Mouse (Mus musculus) A20 (cell line): ENCODE data around the gene Spty2d1.

Experiments
- DNase-seq: peaks from one replicate; pipeline ENCODE4 v3.0.0-alpha.2; 2011; ENCODE audit warnings: low read depth, low spot score

Spty2d1 gene

GRCm38 (mm10) chr7:47020956-47021355, 12.7 kb upstream of the Spty2d1 start:
- DNase-seq: no peak

- no peak for DNase-seq
Measured at GRCm38 (mm10) chr7:47019641-47020040, 11.4 kb upstream of the Spty2d1 start.

- DNase-seq: no peak
Measured at GRCm38 (mm10) chr7:47017146-47017545, 8.9 kb upstream of the Spty2d1 start.

GRCm38 (mm10) chr7:47016602-47017001, 8.4 kb upstream of the Spty2d1 start:
- DNase-seq: peak; percentile 19

GRCm38 (mm10) chr7:47015390-47016065, 7.3 kb upstream of the Spty2d1 start:
- DNase-seq: peak; percentile 81

GRCm38 (mm10) chr7:47014564-47015389, 6.6 kb upstream of the Spty2d1 start:
- peak; percentile 46 for DNase-seq

GRCm38 (mm10) chr7:47013131-47013767, 5.0 kb upstream of the Spty2d1 start:
- peak; percentile 85 for DNase-seq

GRCm38 (mm10) chr7:47007818-47008167, 418 bp downstream of the Spty2d1 start:
- no peak for DNase-seq

GRCm38 (mm10) chr7:47007109-47007780, 966 bp downstream of the Spty2d1 start:
- peak; percentile 70 for DNase-seq

- no peak for DNase-seq
Measured at GRCm38 (mm10) chr7:47003411-47004115, 4.6 kb downstream of the Spty2d1 start.

- DNase-seq: no peak
Measured at GRCm38 (mm10) chr7:47001900-47002275, 6.3 kb downstream of the Spty2d1 start.

GRCm38 (mm10) chr7:47001125-47001899, 6.9 kb downstream of the Spty2d1 start:
- DNase-seq: no peak

- no peak for DNase-seq
Measured at GRCm38 (mm10) chr7:47000644-47000983, 7.6 kb downstream of the Spty2d1 start.

GRCm38 (mm10) chr7:46999983-47000643, 8.1 kb downstream of the Spty2d1 start:
- no peak for DNase-seq

GRCm38 (mm10) chr7:46998942-46999341, 9.3 kb downstream of the Spty2d1 start:
- peak; percentile 63 for DNase-seq

GRCm38 (mm10) chr7:46997644-46998395, 10.4 kb downstream of the Spty2d1 start:
- no peak for DNase-seq

GRCm38 (mm10) chr7:46997008-46997407, 11.2 kb downstream of the Spty2d1 start:
- DNase-seq: no peak

- DNase-seq: no peak
Measured at GRCm38 (mm10) chr7:46995558-46995957, 12.7 kb downstream of the Spty2d1 start.

GRCm38 (mm10) chr7:46993079-46993478, 15.1 kb downstream of the Spty2d1 start:
- DNase-seq: peak; percentile 73
